Mouse (Mus musculus) embryonic facial prominence, embryonic 12.5 days (tissue): ENCODE data around the gene Atpif1. TPM values are rescaled to one million over a fixed set of nuclear protein-coding genes. Genes with fewer than 3 reads are reported as not detected.
"Not testable (repeated sequence)": the region's sequence is repeated elsewhere in the genome, so short reads cannot be mapped to it uniquely, and the experiment has no call there.

Experiments used
- ATAC-seq: fragments of 200-750 bp; cut with Nextera tagmentation; 2 replicates; pipeline ENCODE4 v1.8.0; 2017; ENCODE audit not compliant: insufficient number of reproducible peaks, insufficient read depth, low FRiP score, low TSS enrichment
- H3K27ac ChIP-seq: fragments of 300-500 bp; sonication (generic); 2 replicates; pipeline ENCODE4 v1.5.1; 2016; ENCODE audit warnings: mild to moderate bottlenecking
- H3K27me3 ChIP-seq: fragments of 300-500 bp; sonication (generic); 2 replicates; pipeline ENCODE4 v1.6.1; 2016; ENCODE audit warnings: mild to moderate bottlenecking, moderate library complexity
- H3K36me3 ChIP-seq: fragments of 300-500 bp; sonication (generic); 2 replicates; pipeline ENCODE4 v1.6.1; 2016; ENCODE audit warnings: mild to moderate bottlenecking
- H3K4me1 ChIP-seq: fragments of 300-500 bp; sonication (generic); 2 replicates; pipeline ENCODE4 v1.6.1; 2016
- H3K4me2 ChIP-seq: fragments of 300-500 bp; sonication (generic); replicated peaks from 2 replicates; pipeline ENCODE4 v1.6.1; 2016; ENCODE audit warnings: mild to moderate bottlenecking, moderate library complexity
- H3K4me3 ChIP-seq: fragments of 300-500 bp; sonication (generic); 2 replicates; pipeline ENCODE4 v1.5.1; 2016; ENCODE audit warnings: mild to moderate bottlenecking
- H3K9ac ChIP-seq: fragments of 300-500 bp; sonication (generic); 2 replicates; pipeline ENCODE4 v1.6.1; 2016; ENCODE audit warnings: mild to moderate bottlenecking, moderate library complexity
- H3K9me3 ChIP-seq: fragments of 300-500 bp; sonication (generic); 2 replicates; pipeline ENCODE4 v1.6.1; 2016; ENCODE audit warnings: mild to moderate bottlenecking, moderate library complexity
- WGBS: fragments of 180-500 bp; shearing (Covaris S2); methylation state at CpG from one replicate; pipeline ENCODE4 v1.1.7; 2016; 5-methylcytosine and 5-hydroxymethylcytosine counted together
- polyA plus RNA-seq: library from polyadenylated mRNA; unstranded; fragments of >200 nt; fragmentation: Nextera tagmentation; extraction: Ambion mirVana; gene quantifications from 2 replicates; pipeline ENCODE4 v1.2.1, GENCODE M21; 2016

Atpif1 gene
- polyA plus RNA-seq, 1 experiment from 2014 or later, result 1,152 TPM

- WGBS, result 54% methylated on average over 3 of the region's 3 CpGs
- H3K9me3 ChIP-seq, result no peaks in the 10 kb centered on the region
- no peak for ATAC-seq
- no peak overlapping the region for H3K9ac ChIP-seq
- no peak overlapping the region for H3K27ac ChIP-seq
- H3K27me3 ChIP-seq, result no peaks in the 10 kb centered on the region
- no peak overlapping the region for H3K4me3 ChIP-seq
- peaks cover 8% of the 10 kb centered on the region for H3K36me3 ChIP-seq
- H3K4me2 ChIP-seq, result no peak overlapping the region
- H3K4me1 ChIP-seq, result 0 out of 2 replicates have a peak, but pooled peaks cover 4% of the 10 kb centered on the region
Measured at GRCm38 (mm10) chr4:132488521-132488920, 44.9 kb downstream of the Atpif1 start.

- H3K4me2 ChIP-seq, result no peak overlapping the region
- H3K9me3 ChIP-seq, result no peaks in the 10 kb centered on the region
- H3K27ac ChIP-seq, result no peak overlapping the region
- 65% methylated on average over 5 of the region's 5 CpGs for WGBS
- no peaks in the 10 kb centered on the region for H3K27me3 ChIP-seq
- H3K4me1 ChIP-seq, result no peaks in the 10 kb centered on the region
- no peak for ATAC-seq
- H3K4me3 ChIP-seq, result no peak overlapping the region
- no peak overlapping the region for H3K9ac ChIP-seq
- no peaks in the 10 kb centered on the region for H3K36me3 ChIP-seq
Measured at GRCm38 (mm10) chr4:132484820-132485219, 48.6 kb downstream of the Atpif1 start.

GRCm38 (mm10) chr4:132484231-132484630 lies 49.2 kb downstream of the Atpif1 start:
- Histone ChIP-seq H3K9ac (no peak overlapping the region), H3K36me3 (no peaks in the 10 kb centered on the region), H3K27ac (no peak overlapping the region), H3K4me1 (no peaks in the 10 kb centered on the region), H3K4me3 (no peak overlapping the region), H3K4me2 (no peak overlapping the region), H3K27me3 (no peaks in the 10 kb centered on the region), H3K9me3 (no peaks in the 10 kb centered on the region)
- no peak for ATAC-seq
- WGBS, result 76% methylated on average over 4 of the region's 4 CpGs

GRCm38 (mm10) chr4:132482956-132483608 lies 50.4 kb downstream of the Atpif1 start:
- Histone ChIP-seq H3K36me3 (no peaks in the 10 kb centered on the region), H3K4me2 (no peak overlapping the region), H3K4me1 (no peaks in the 10 kb centered on the region), H3K27me3 (no peaks in the 10 kb centered on the region), H3K9ac (no peak overlapping the region), H3K9me3 (no peaks in the 10 kb centered on the region), H3K27ac (no peak overlapping the region), H3K4me3 (no peak overlapping the region)
- 72% methylated on average over 13 of the region's 13 CpGs for WGBS
- no peak for ATAC-seq

- not testable (repeated sequence) for H3K27me3 ChIP-seq, ATAC-seq, H3K9me3 ChIP-seq, H3K4me2 ChIP-seq, H3K9ac ChIP-seq, H3K27ac ChIP-seq, H3K4me3 ChIP-seq, H3K4me1 ChIP-seq, H3K36me3 ChIP-seq
- WGBS, result 73% methylated on average over 3 of the region's 3 CpGs
Measured at GRCm38 (mm10) chr4:132482104-132482503, 51.4 kb downstream of the Atpif1 start.

Other genes starting within 250 kb of the Atpif1 start
- gene Rab42, start 230.3 kb downstream of the Atpif1 start, polyA plus RNA-seq, result 1.4 and 1.8 TPM in 2 replicates
- gene Trnau1ap, start 204.1 kb downstream of the Atpif1 start, polyA plus RNA-seq, result 80.1 and 80.5 TPM in 2 replicates
- gene Rcc1, start 180.1 kb downstream of the Atpif1 start, polyA plus RNA-seq, result 86.3 and 88.2 TPM in 2 replicates
- 18.5 and 22.9 TPM in 2 replicates for gene Phactr4, start 111.2 kb downstream of the Atpif1 start, polyA plus RNA-seq
- gene Med18, start 69.7 kb downstream of the Atpif1 start, polyA plus RNA-seq, result 29.1 and 32.1 TPM in 2 replicates
- 10.4 and 11.4 TPM in 2 replicates for gene Sesn2, start 23.2 kb downstream of the Atpif1 start, polyA plus RNA-seq
- gene Dnajc8, start 1.9 kb upstream of the Atpif1 start, polyA plus RNA-seq, result 169 and 182 TPM in 2 replicates
- gene Ptafr, start 30.4 kb upstream of the Atpif1 start, polyA plus RNA-seq, result 0.59 and 0.64 TPM in 2 replicates
- 35.8 and 36.0 TPM in 2 replicates for gene Eya3, start 105.3 kb upstream of the Atpif1 start, polyA plus RNA-seq
- gene Xkr8, start 198.9 kb upstream of the Atpif1 start, polyA plus RNA-seq, result 6.6 and 7.1 TPM in 2 replicates
- 3.9 and 4.2 TPM in 2 replicates for gene Smpdl3b, start 223.6 kb upstream of the Atpif1 start, polyA plus RNA-seq
- gene Rpa2, start 234.7 kb upstream of the Atpif1 start, polyA plus RNA-seq, result 133 and 138 TPM in 2 replicates